Mouse (Mus musculus): ENCODE results near the gene Tpm3-rs7.
"Not testable (repeated sequence)": the region's sequence is repeated elsewhere in the genome, so short reads cannot be mapped to it uniquely, and the experiment has no call there.

The Tpm3-rs7 gene

GRCm38 (mm10) chr14:113314499-113314898 lies at the start of gene Tpm3-rs7:
TSS of gene Tpm3-rs7 (plus strand) at chr14:113314608.
- not testable (repeated sequence) for DNase-seq (ENCODE audit: inconsistent age in 2 of 2, low spot score in 1 of 2)

- no peak for DNase-seq (ENCODE audit: inconsistent age in 2 of 2, low spot score in 1 of 2)
Measured at GRCm38 (mm10) chr14:113317023-113317422, 2.6 kb downstream of the Tpm3-rs7 start.

- DNase-seq (ENCODE audit: inconsistent age in 2 of 2, low spot score in 1 of 2): no peak
Measured at GRCm38 (mm10) chr14:113363361-113363760, 49.0 kb downstream of the Tpm3-rs7 start.
